Mouse (Mus musculus) CH12.LX (cell line): Measurements from ENCODE around the gene Atp8a2.

Source experiments
- BHLHE40 ChIP-seq: IDR thresholded peaks from 2 replicates; pipeline ENCODE4 v1.6.1; 2011; ENCODE audit warnings: mild to moderate bottlenecking, low read depth, low read length, improper control_type of control experiment
- CHD1 ChIP-seq: IDR thresholded peaks from 2 replicates; pipeline ENCODE4 v1.6.1; 2012; ENCODE audit warnings: low read depth, low read length, improper control_type of control experiment, inconsistent platforms
- CTCF ChIP-seq, 2 experiments: IDR thresholded peaks in 1 of 2; conservative IDR thresholded peaks in 1 of 2; 2 replicates each; pipeline ENCODE4 v1.5.1; 2011 to 2012; ENCODE audit warnings: low read depth in 2 of 2, low read length in 2 of 2, improper control_type of control experiment in 1 of 2, inconsistent platforms in 1 of 2, mild to moderate bottlenecking in 1 of 2, moderate library complexity in 1 of 2
- ETS1 ChIP-seq: conservative IDR thresholded peaks from 2 replicates; pipeline ENCODE4 v1.6.1; 2012; ENCODE audit warnings: low read depth, mild to moderate bottlenecking, inconsistent platforms, low read length, improper control_type of control experiment, moderate library complexity
- GABPA ChIP-seq: IDR thresholded peaks from 2 replicates; pipeline ENCODE4 v1.6.1; 2012; ENCODE audit warnings: low read depth, low read length, improper control_type of control experiment, inconsistent platforms; ENCODE audit not compliant: insufficient replicate concordance
- MYC ChIP-seq: IDR thresholded peaks from 2 replicates; pipeline ENCODE4 v1.6.1; 2011; ENCODE audit warnings: low read depth, mild to moderate bottlenecking, improper control_type of control experiment, low read length
- POLR2AphosphoS2 ChIP-seq: IDR thresholded peaks from 2 replicates; pipeline ENCODE4 v1.6.1; 2011; ENCODE audit warnings: low read depth, low read length, improper control_type of control experiment
- RCOR1 ChIP-seq: conservative IDR thresholded peaks from 2 replicates; pipeline ENCODE4 v1.6.1; 2012; ENCODE audit warnings: low read depth, mild to moderate bottlenecking, inconsistent platforms, low read length, improper control_type of control experiment
- ZNF384 ChIP-seq: IDR thresholded peaks from 2 replicates; pipeline ENCODE4 v1.6.1; 2012; ENCODE audit warnings: low read depth, low read length, improper control_type of control experiment, inconsistent platforms

DNA sequence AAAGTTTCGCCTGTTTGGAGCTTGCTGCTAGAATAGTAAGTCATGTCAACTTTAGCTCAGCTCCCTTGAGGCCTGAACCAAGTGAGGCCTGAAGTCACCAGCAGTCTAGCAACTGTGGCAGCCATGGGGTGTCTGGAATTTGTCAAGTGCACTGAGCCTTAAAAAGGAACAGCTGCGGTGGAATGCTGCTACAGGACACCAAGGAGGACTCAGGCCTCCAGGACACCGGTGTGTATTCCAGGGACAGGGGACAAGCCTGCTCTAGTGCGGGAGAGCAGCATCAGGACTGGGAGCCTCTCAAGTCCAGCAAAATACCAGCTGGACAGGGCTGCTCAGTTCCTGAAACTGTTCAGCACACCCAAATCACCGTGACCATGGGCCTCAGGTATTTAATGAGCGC, 457.5 kb downstream of the Atp8a2 start:
- no peak for TF ChIP-seq CHD1
- TF ChIP-seq RCOR1 = no peak
- no peak for TF ChIP-seq MYC
- TF ChIP-seq ZNF384 = no peak
- TF ChIP-seq CTCF (conservative IDR thresholded peaks at IDR 0.05 in 1 of 2, IDR thresholded peaks at IDR 0.05 in 1 of 2; ENCODE audit: low read depth in 2 of 2, low read length in 2 of 2) = no peak
- no peak for TF ChIP-seq GABPA
- TF ChIP-seq ETS1 = no peak
- TF ChIP-seq BHLHE40 = no peak
- TF ChIP-seq POLR2AphosphoS2 = no peak
